Mouse (Mus musculus): ENCODE measurements at regions not wholly inside any gene's neighbourhood (a gene's known extent, or its start where the extent isn't known, plus 50 kb on each side); places are given as distances from the start of the nearest gene placed in this dataset.

DNA sequence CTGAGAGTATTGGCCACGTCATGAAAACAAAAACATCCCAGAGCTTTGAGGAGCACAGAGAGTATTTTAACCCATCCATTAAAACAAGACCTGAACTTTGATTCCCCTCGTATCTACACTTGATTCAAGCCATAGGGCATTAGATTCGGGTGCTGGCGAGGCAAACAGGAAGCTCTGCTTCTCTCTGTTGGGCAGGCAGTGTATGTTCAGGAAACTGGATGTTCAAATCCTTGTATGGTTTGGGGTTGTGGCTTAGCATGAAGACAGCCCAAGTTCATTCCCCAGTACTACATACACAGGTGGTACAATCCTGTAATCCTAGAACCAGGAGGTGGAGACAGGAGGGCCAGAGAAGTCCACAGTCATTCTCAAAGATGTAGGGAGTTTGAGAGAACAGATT is 130.6 kb upstream of the Klf12 start:
- TF ChIP-seq POLR2A (IDR thresholded peaks at IDR 0.05; ENCODE audit: insufficient read length, low read depth), result no peak
- no peak for TF ChIP-seq POLR2AphosphoS2 (IDR thresholded peaks at IDR 0.05; ENCODE audit: insufficient read length, low read depth)
- TF ChIP-seq E2F4 (IDR thresholded peaks at IDR 0.05; ENCODE audit: insufficient read depth), result no peak
- TF ChIP-seq USF1 (IDR thresholded peaks at IDR 0.05; ENCODE audit: low read depth), result no peak

Measured in myocyte (in vitro differentiated cells).